Mouse (Mus musculus): ENCODE data around the gene Ptpdc1.
A peak's percentile ranks its signal among the peaks of the same experiment; 100 is the strongest.

Gene Ptpdc1

DNA sequence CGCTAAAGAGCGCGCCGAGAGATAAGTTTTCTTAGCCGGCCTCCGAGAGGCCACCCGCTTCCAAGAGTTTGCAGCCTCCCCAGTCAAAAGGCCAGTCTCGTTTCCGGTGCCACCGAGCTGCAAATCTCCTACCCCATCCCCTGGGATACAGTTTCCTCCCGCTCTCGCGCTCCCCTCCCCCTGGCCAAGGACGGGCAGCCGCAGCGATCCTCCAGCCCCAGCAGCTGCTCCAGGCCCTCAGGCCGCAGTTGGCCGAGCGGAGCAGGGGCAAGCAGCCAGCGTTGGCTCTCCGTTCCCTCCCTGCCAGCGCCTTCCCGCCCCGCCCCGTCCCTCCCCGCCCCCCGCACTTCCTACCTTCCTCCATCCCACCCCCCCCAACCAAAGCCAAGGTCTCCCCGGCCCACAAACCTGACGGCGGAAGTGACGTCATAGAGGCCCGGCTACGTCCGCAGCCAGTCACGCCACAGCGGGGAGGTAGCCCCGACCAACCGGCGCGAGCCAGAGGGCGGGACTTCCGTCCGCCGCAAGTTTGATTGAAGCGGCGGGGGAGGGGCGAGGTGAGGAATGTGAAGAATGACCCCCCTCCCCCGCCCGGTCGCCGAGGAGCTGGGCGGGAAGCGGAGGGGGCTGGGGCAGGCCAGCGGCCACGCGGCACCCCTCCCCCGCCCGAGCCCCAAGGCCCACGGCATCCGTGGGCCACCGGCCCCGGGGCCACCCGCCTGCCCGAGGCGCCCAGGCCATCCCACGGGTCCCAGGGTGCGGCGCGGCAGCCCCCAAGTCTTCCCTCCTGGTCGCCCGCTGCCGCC, 79.8 kb downstream of the Ptpdc1 start:
- peak; percentile 98 for DNase-seq

DNA sequence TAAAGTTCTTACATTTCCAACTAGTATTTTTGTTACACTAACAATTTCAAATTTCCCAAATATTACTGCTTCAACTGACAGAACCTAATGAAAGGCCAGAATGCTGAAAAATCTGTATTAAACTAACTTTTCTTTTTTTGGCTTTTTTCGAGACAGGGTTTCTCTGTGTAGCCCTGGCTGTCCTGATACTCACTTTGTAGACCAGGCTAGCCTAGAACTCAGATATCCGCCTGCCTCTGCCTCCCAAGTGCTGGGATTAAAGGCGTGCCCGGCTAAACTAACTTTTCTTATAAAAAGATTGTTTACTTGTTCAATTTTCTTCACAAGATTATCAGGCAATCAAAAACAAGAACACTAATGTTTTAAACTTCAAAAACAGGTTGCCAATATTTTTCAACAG, 80.6 kb downstream of the Ptpdc1 start:
- no peak for DNase-seq

DNA sequence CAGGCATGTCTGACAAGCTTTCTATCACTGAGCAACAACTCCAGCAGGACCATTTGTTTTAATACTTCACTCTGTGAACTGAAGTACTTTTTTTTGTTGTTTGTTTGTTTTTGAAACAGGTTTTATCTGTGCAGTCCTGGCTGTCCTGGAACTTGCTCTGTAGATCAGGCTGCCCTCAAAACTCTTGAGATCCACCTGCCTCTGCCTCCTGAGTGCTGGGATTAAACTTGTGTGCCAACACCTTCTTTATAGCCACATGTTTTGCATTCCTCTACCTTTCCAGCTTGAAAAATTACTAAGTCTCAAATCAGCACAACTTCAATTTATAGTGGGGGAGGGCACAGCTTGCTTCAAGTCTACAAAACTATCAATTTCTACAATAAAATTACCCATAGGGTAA, 81.1 kb downstream of the Ptpdc1 start:
- no peak for DNase-seq

DNA sequence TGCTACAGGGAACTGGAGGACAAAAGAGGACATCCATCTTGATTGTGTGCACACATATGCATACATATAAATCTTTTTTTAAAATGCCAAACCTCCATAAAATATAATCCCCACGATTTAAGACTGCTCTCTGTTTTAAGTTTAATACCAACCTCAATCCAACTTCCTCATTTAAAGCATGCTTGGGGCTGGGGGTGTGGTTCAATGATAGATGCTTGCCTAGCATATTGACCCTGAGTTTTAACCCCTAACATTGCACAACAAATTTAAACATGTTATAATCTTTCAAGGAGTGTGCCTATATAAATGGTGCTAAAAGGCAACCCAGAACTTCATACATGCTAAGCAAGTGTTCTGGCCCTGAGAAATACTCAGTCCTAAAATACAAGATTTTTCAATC, 85.0 kb downstream of the Ptpdc1 start:
- no peak for DNase-seq

DNA sequence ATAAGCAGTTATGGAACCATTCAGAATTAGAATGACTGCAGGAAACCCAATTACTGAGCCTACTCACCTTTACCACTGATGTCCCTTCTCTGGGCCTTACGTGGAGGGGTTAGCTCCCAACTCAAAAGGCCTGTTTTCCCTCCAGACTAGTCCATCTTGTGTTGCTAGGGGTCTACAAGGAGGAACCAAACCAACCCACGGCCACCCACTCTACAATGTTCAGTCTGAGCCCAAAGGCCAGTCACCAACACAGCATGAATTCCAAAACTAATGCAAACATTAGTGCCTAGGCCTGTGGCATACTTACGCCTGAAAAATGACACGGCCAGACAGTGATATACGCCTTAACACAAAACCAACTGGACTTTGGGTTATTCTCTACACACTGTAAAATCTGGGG, 92.0 kb downstream of the Ptpdc1 start:
- DNase-seq: no peak

DNA sequence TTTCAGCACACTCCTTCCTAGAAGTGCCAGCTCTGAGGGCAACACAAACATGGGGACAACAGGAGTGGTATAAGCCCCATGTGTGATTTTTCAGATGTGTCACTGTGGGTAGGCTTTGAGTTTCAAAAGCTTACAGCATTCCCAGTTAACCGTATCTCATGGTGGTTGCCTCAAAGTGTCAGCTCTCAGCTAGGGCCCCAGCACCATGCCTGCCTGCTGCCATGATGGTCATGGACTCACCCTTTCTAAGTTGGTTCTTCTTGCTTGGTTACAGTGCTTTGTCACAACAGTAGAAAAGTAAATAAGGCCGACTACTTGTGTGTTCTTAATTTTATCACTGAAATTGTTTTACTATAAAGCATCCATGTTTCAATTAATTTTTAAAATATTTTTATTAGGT, 94.0 kb downstream of the Ptpdc1 start:
- no peak for DNase-seq

DNA sequence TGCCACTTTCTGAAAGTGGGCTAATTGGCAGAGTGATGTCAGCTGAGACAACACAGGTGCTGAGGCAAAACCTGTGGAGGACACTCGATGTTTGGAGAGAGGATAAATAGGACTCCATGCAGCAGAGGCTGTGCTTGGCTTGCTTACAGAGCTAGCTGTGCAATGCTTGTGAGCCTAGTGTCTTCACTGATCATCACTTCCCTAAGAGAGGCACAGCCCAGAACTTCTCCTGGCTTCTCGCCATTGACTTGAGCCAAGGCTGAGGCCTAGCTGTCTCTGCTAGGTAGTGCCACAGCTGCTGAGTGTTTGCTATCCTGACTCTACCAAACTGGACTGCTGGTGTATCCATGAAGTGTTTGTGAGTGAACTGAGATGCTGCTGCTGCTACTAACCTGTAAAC, 94.8 kb downstream of the Ptpdc1 start:
- peak in 1 of 2 experiments; percentile 46 for DNase-seq

DNA sequence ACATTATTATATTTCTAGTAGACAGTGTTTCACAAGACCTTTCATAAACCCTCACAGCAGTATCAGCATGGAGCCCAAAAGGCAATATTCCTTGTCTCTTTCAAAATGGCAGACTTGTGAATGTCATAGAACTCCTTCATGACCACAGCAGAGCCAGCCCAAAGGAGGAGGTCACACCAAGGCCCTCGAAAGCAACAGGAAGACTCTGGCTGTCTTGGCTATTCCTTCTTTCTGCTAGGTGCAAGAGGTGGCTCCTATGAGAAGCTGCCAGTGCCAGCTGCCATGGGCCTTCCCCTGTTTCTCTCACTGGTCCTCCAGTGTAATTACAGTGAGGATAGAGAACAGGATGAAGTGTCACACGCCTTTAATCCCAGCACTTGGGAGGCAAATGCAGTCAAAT, 96.4 kb downstream of the Ptpdc1 start:
- no peak for DNase-seq

DNA sequence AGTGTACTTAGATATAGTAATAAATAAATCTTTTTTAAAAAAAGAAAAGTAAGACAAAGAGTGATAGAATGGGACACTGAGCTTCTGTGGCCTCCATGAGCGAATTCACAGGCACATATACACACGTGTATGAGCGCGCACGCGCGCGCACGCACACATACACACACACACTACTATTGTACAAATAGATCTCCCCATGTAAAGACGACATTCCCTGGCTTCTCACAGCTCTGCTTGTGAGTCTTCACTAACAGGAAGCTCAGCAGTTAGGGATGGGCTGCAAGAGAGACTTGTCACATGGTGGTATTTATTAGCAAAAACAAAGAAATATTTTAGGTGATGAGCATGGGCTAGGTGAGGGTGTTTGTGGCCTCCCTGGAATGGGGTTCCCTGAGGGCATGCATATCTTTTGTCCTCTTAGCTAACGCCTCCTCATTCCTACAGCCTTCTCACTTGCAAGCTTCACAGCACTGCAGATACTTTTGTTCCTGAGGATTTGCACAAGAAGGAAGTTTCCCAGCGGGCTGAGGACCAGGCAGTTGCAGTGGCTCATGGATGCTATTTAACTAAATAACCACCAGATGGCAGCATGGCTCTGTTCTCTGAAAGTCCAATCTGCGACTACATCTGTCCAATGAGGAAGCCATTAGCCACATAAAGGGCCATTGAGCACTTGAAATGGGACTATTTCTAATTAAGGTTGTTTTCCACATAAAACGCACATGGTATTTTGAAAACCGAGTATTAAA, 97.2 kb downstream of the Ptpdc1 start:
- peak; percentile 65 to 71 for DNase-seq
